In the genomic region with DNA sequence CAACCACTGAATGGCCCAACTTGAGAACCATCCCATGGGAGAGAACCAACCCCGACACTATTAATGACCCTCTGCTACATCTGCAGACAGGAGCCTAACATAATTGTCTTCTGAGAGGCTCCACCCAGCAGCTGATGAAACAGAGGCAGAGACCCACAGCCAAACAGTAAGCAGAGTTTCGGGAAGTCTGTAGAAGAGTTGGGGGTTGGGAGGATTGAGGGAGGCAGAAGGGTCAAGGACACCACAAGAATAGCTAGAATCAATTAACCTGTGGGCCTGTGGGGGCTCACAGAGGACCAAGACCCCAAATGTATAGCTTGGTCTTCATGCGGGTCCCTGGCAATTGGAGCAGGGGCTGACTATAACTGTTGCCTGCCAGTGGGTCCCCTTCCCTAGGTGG, we compare ENCODE assay signal across 22 mouse cellular contexts. TPM values are rescaled to one million over a fixed set of nuclear protein-coding genes. Genes with fewer than 3 reads are reported as not detected.
"Had no signal": no experiment of that assay in that cellular context is flagged by ENCODE, and none has a peak within 500 bp of the region (broad histone marks: within the 10 kb centered on the region; RNA-seq: fewer than 3 reads in every experiment).

No protein-coding gene starts in this region.

- DNase-seq: lung, adult 18-20 months; lung, postnatal 14 days; lung, postnatal 36 days; right cerebral cortex, postnatal 14 days; thymus, adult 2 months; thymus, postnatal 25 days; thymus, postnatal 4 days had no signal

- H3K27me3 ChIP-seq: lung, embryonic 15.5 days; megakaryocyte, embryonic 14.5 days; midbrain, embryonic 13.5 days; midbrain, embryonic 15.5 days; neural tube, embryonic 12.5 days; stomach, embryonic 15.5 days had no signal

- H3K4me3 ChIP-seq: lung, embryonic 15.5 days; megakaryocyte, embryonic 14.5 days; midbrain, embryonic 13.5 days; midbrain, embryonic 15.5 days; neural tube, embryonic 12.5 days; stomach, embryonic 15.5 days had no signal

- H3K4me1 ChIP-seq: lung, embryonic 15.5 days; midbrain, embryonic 15.5 days; neural tube, embryonic 12.5 days; stomach, embryonic 15.5 days had no signal

- H3K9ac ChIP-seq: lung, embryonic 15.5 days; midbrain, embryonic 13.5 days; midbrain, embryonic 15.5 days; neural tube, embryonic 12.5 days; stomach, embryonic 15.5 days had no signal

- ATAC-seq: lung, postnatal 0 days; midbrain, embryonic 13.5 days; midbrain, embryonic 15.5 days had no signal

- H3K27ac ChIP-seq: lung, embryonic 15.5 days; macrophage; midbrain, embryonic 13.5 days; midbrain, embryonic 15.5 days; neural tube, embryonic 12.5 days; stomach, embryonic 15.5 days; stomach, postnatal 0 days had no signal

- H3K36me3 ChIP-seq: lung, embryonic 15.5 days; midbrain, embryonic 13.5 days; midbrain, embryonic 15.5 days; neural tube, embryonic 12.5 days; stomach, embryonic 15.5 days had no signal

- H3K9me3 ChIP-seq: lung, embryonic 15.5 days; megakaryocyte, embryonic 14.5 days; midbrain, embryonic 13.5 days; midbrain, embryonic 15.5 days; neural tube, embryonic 12.5 days; stomach, embryonic 15.5 days had no signal

RNA-seq across cellular contexts. Expression of gene Pdcl2, which starts 42.7 kb away (rescaled TPM):
- total RNA-seq: megakaryocyte progenitor cell, adult 5-6 weeks; midbrain, postnatal 0 days had no signal
- polyA plus RNA-seq: lung, embryonic 15.5 days; lung, postnatal 0 days; macrophage; midbrain, embryonic 11.5 days; midbrain, embryonic 13.5 days; midbrain, embryonic 15.5 days; midbrain, postnatal 0 days; neural tube, embryonic 12.5 days; neural tube, embryonic 14.5 days; spleen, adult 2 months; stomach, embryonic 15.5 days; stomach, postnatal 0 days; thymus, adult 2 months; urinary bladder, adult 2 months had no signal
